Mouse (Mus musculus) ovary, postnatal 10 days (tissue): Measurements from ENCODE around the gene Mov10l1.
A peak's percentile ranks its signal among the peaks of the same experiment; 100 is the strongest.

Experiments
- DNase-seq: peaks from one replicate; pipeline ENCODE4 v3.0.0; 2022; ENCODE audit warnings: low spot score

Mov10l1 gene

GRCm38 (mm10) chr15:89074613-89075477 lies 92.1 kb downstream of the Mov10l1 start, which contains the start of gene Trabd:
Gene Trabd (plus strand): TSS chr15:89075124.
- DNase-seq = no peak

GRCm38 (mm10) chr15:89075478-89076147 lies 92.9 kb downstream of the Mov10l1 start:
- DNase-seq = peak; percentile 71

- peak; percentile 45 for DNase-seq
These were observed 93.5 kb downstream of the Mov10l1 start for GRCm38 (mm10) chr15:89076156-89076731.

GRCm38 (mm10) chr15:89078208-89078836 lies 95.6 kb downstream of the Mov10l1 start:
- no peak for DNase-seq

GRCm38 (mm10) chr15:89083906-89084305 lies 101.2 kb downstream of the Mov10l1 start:
- no peak for DNase-seq

- no peak for DNase-seq
These were observed 102.1 kb downstream of the Mov10l1 start for GRCm38 (mm10) chr15:89084826-89085225.

- peak; percentile 78 for DNase-seq
These were observed 106.0 kb downstream of the Mov10l1 start, which contains the start of gene Selenoo for GRCm38 (mm10) chr15:89088607-89089247. Gene Selenoo (plus strand): TSS chr15:89089084.

GRCm38 (mm10) chr15:89089248-89090051 lies 106.7 kb downstream of the Mov10l1 start:
- no peak for DNase-seq

- DNase-seq = no peak
These were observed 108.0 kb downstream of the Mov10l1 start for GRCm38 (mm10) chr15:89090662-89091061.

GRCm38 (mm10) chr15:89092181-89092580 lies 109.5 kb downstream of the Mov10l1 start:
- DNase-seq = no peak

- no peak for DNase-seq
These were observed 114.7 kb downstream of the Mov10l1 start for GRCm38 (mm10) chr15:89097450-89097849.

GRCm38 (mm10) chr15:89098616-89099015 lies 115.9 kb downstream of the Mov10l1 start:
- DNase-seq = no peak

- DNase-seq = no peak
These were observed 118.1 kb downstream of the Mov10l1 start for GRCm38 (mm10) chr15:89100823-89101222.

GRCm38 (mm10) chr15:89102646-89103045 lies 119.9 kb downstream of the Mov10l1 start:
- no peak for DNase-seq

- no peak for DNase-seq
These were observed 121.2 kb downstream of the Mov10l1 start for GRCm38 (mm10) chr15:89103921-89104320.

- DNase-seq = no peak
These were observed 121.7 kb downstream of the Mov10l1 start for GRCm38 (mm10) chr15:89104425-89104824.
